ENCODE assay signal across 21 mouse cellular contexts in the genomic region with DNA sequence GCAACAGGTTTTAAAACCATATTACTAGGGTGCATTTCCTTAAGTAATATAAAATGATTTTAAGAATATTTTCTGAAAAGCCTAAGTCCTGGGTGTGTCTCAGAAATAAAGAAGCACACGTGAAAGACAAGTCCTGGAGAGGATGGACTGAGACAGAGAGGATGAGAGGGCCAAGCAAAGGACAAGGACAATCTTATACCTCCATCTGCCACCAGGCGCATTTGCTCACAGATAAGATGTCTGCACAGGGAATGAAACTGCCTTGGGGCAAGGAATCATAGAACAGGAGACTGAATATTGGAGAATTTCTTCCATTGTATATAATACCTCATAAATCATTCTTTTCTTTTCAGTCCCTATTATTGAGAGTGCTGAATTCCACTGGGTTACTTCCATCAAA.
DNase-seq lines count a peak whose midpoint lies in the region; ATAC-seq and TF ChIP-seq lines count a peak whose summit lies in the region.
"Had no signal": no experiment of that assay in that cellular context is flagged by ENCODE, and none has a peak within 500 bp of the region (broad histone marks: within the 10 kb centered on the region; RNA-seq: fewer than 3 reads in every experiment).

No protein-coding gene starts in this region.

- H3K27ac ChIP-seq in hindbrain, postnatal 0 days: no peak overlapping the region
- no peak overlapping the region for H3K27ac ChIP-seq in hindbrain, embryonic 16.5 days (ENCODE audit: low read depth, low read length)
- peak overlapping the region; percentile 81 for H3K27ac ChIP-seq in liver, embryonic 13.5 days
- no peak overlapping the region for H3K27ac ChIP-seq in liver, postnatal 0 days (ENCODE audit: low read depth)
- H3K27ac ChIP-seq: embryonic facial prominence, embryonic 12.5 days; forebrain, embryonic 13.5 days; gastrocnemius, adult 2 months; heart, embryonic 13.5 days; hindbrain, embryonic 15.5 days had no signal

- H3K36me3 ChIP-seq in hindbrain, postnatal 0 days (ENCODE audit: insufficient read depth, low read length): no peaks in the 10 kb centered on the region; the same call in 1 of the 2 replicates
- peaks cover 9% of the 10 kb centered on the region for H3K36me3 ChIP-seq in hindbrain, embryonic 16.5 days (ENCODE audit: control insufficient read depth, insufficient read depth, low read length)
- no peaks in the 10 kb centered on the region for H3K36me3 ChIP-seq in liver, embryonic 13.5 days
- H3K36me3 ChIP-seq in liver, postnatal 0 days (replicated peaks; ENCODE audit: insufficient read depth, low read length): peaks cover 3% of the 10 kb centered on the region; the same call in 1 of the 2 replicates
- H3K36me3 ChIP-seq: embryonic facial prominence, embryonic 12.5 days; hindbrain, embryonic 15.5 days had no signal

- H3K9me3 ChIP-seq in hindbrain, postnatal 0 days (ENCODE audit: low read length): no peaks in the 10 kb centered on the region
- no peaks in the 10 kb centered on the region for H3K9me3 ChIP-seq in hindbrain, embryonic 16.5 days (ENCODE audit: control insufficient read depth, low read length)
- H3K9me3 ChIP-seq in liver, embryonic 13.5 days (replicated peaks): no peaks in the 10 kb centered on the region
- H3K9me3 ChIP-seq in liver, postnatal 0 days (ENCODE audit: low read length): no peaks in the 10 kb centered on the region
- H3K9me3 ChIP-seq: forebrain, embryonic 13.5 days; G1E; heart, embryonic 13.5 days; hindbrain, embryonic 15.5 days had no signal

- H3K4me2 ChIP-seq in hindbrain, postnatal 0 days (ENCODE audit: low read depth, low read length): no peak overlapping the region
- H3K4me2 ChIP-seq in hindbrain, embryonic 16.5 days (ENCODE audit: low read length): no peak overlapping the region
- H3K4me2 ChIP-seq in liver, embryonic 13.5 days: no peak overlapping the region
- H3K4me2 ChIP-seq in liver, postnatal 0 days (ENCODE audit: low read depth, low read length): no peak overlapping the region
- H3K4me2 ChIP-seq: embryonic facial prominence, embryonic 12.5 days; forebrain, embryonic 13.5 days; heart, embryonic 13.5 days; hindbrain, embryonic 15.5 days had no signal

- H3K9ac ChIP-seq in hindbrain, postnatal 0 days (replicated peaks; ENCODE audit: low read length): no peak overlapping the region
- no peak overlapping the region for H3K9ac ChIP-seq in hindbrain, embryonic 16.5 days (ENCODE audit: low read depth, low read length)
- 0 out of 2 replicates have a peak overlapping the region, but pooled peaks have one; percentile 23 for H3K9ac ChIP-seq in liver, embryonic 13.5 days
- no peak overlapping the region for H3K9ac ChIP-seq in liver, postnatal 0 days (replicated peaks)
- H3K9ac ChIP-seq: embryonic facial prominence, embryonic 12.5 days; forebrain, embryonic 13.5 days; heart, embryonic 13.5 days; hindbrain, embryonic 15.5 days had no signal

- H3K4me1 ChIP-seq in hindbrain, postnatal 0 days (ENCODE audit: insufficient read depth, low read length): no peaks in the 10 kb centered on the region
- no peaks in the 10 kb centered on the region for H3K4me1 ChIP-seq in hindbrain, embryonic 16.5 days (ENCODE audit: control insufficient read depth, insufficient read depth, low read depth, low read length)
- peaks cover 45% of the 10 kb centered on the region for H3K4me1 ChIP-seq in liver, embryonic 13.5 days (replicated peaks)
- peaks cover 19% of the 10 kb centered on the region for H3K4me1 ChIP-seq in liver, postnatal 0 days (ENCODE audit: insufficient read depth)
- H3K4me1 ChIP-seq: embryonic facial prominence, embryonic 12.5 days; forebrain, embryonic 13.5 days; hindbrain, embryonic 15.5 days had no signal

- DNase-seq in hindbrain, postnatal 0 days (ENCODE audit: low spot score): no peak
- DNase-seq in liver, embryonic 13.5 days: peak; percentile 63
- peak; percentile 41 for DNase-seq in liver, postnatal 0 days
- no peak for DNase-seq in left cerebral cortex, adult 11 months (ENCODE audit: low spot score)
- DNase-seq in embryo, embryonic 11 days: no peak
- DNase-seq in cerebellum, postnatal 36 days: no peak
- DNase-seq: adrenal gland, postnatal 14 days; B cell, adult 2 months; cerebellum, adult 2 months; cerebellum, postnatal 10 days; gastrocnemius, adult 2 months; gastrocnemius, postnatal 25 days; heart, postnatal 36 days had no signal

- 0 out of 2 replicates have a peak, but pooled peaks have one; percentile 3 for TF ChIP-seq CTCF in hindbrain, postnatal 0 days (IDR thresholded peaks at IDR 0.05; ENCODE audit: low read depth)
- TF ChIP-seq CTCF in liver, postnatal 0 days (IDR thresholded peaks at IDR 0.05; ENCODE audit: low read depth): peak; percentile 23

- no peak for ATAC-seq in hindbrain, postnatal 0 days
- no peak for ATAC-seq in hindbrain, embryonic 16.5 days
- peak; percentile 87 for ATAC-seq in erythroid progenitor cell, adult 5-6 weeks (replicated peaks; ENCODE audit: low FRiP score, poor library complexity, severe bottlenecking)
- ATAC-seq in liver, embryonic 13.5 days (ENCODE audit: low read depth): peak; percentile 87
- peak; percentile 77 for ATAC-seq in liver, postnatal 0 days
- ATAC-seq: CD4-positive, CD25-positive, alpha-beta regulatory T cell, adult 4 months; forebrain, embryonic 13.5 days had no signal

- 87% methylated on average over 2 of the region's 2 CpGs for WGBS in hindbrain, postnatal 0 days
- WGBS in hindbrain, embryonic 16.5 days: 91% methylated on average over 2 of the region's 2 CpGs
- WGBS in liver, embryonic 13.5 days (ENCODE audit: insufficient replicate concordance): 36% methylated on average over 2 of the region's 2 CpGs
- 50% methylated on average over 2 of the region's 2 CpGs for WGBS in liver, postnatal 0 days (ENCODE audit: insufficient replicate concordance)

- no peak overlapping the region for H3K4me3 ChIP-seq in hindbrain, postnatal 0 days (ENCODE audit: low read length)
- no peak overlapping the region for H3K4me3 ChIP-seq in hindbrain, embryonic 16.5 days (ENCODE audit: low read length)
- no peak overlapping the region for H3K4me3 ChIP-seq in liver, embryonic 13.5 days (replicated peaks)
- H3K4me3 ChIP-seq in liver, postnatal 0 days (ENCODE audit: low read depth, low read length): no peak overlapping the region
- H3K4me3 ChIP-seq: embryonic facial prominence, embryonic 12.5 days; forebrain, embryonic 13.5 days; gastrocnemius, adult 2 months; heart, embryonic 13.5 days; hindbrain, embryonic 15.5 days had no signal

- no peaks in the 10 kb centered on the region for H3K27me3 ChIP-seq in hindbrain, postnatal 0 days (ENCODE audit: insufficient read depth, low read length)
- H3K27me3 ChIP-seq in hindbrain, embryonic 16.5 days (replicated peaks; ENCODE audit: control insufficient read depth, insufficient read depth, low read length): no peaks in the 10 kb centered on the region
- no peaks in the 10 kb centered on the region for H3K27me3 ChIP-seq in liver, embryonic 13.5 days
- H3K27me3 ChIP-seq in liver, postnatal 0 days (ENCODE audit: insufficient read depth, low read length): no peaks in the 10 kb centered on the region
- H3K27me3 ChIP-seq: embryonic facial prominence, embryonic 12.5 days; forebrain, embryonic 13.5 days; heart, embryonic 13.5 days; hindbrain, embryonic 15.5 days had no signal

- peak; percentile 91 for TF ChIP-seq EP300 in liver, postnatal 0 days (IDR thresholded peaks at IDR 0.05; ENCODE audit: low read depth)

Comparison
In these comparisons a context has a peak if more than half of its experiments do, and no peak if none do; other contexts are left out.
1. ATAC-seq: peak in erythroid progenitor cell, adult 5-6 weeks (single experiment), liver, embryonic 13.5 days (single experiment) and liver, postnatal 0 days (single experiment); none in hindbrain, postnatal 0 days (single experiment) and hindbrain, embryonic 16.5 days (single experiment).
2. DNase-seq: peak in liver, embryonic 13.5 days (single experiment) and liver, postnatal 0 days (single experiment); none in hindbrain, postnatal 0 days (single experiment), left cerebral cortex, adult 11 months (single experiment), embryo, embryonic 11 days (single experiment) and cerebellum, postnatal 36 days (0 of 2).